Mouse (Mus musculus) layer of hippocampus, postnatal 36 days (tissue): ENCODE results near the gene Col3a1. TPM values are rescaled to one million over a fixed set of nuclear protein-coding genes. Genes with fewer than 3 reads are reported as not detected.

ENCODE experiments used
- DNase-seq, 2 experiments: peaks; one replicate each; pipeline ENCODE4 v3.0.0; 2022
- total RNA-seq, 2 experiments: library from RNA; stranded (reverse); gene quantifications; 2 replicates each; pipeline ENCODE4 v1.2.3; 2021

Col3a1 gene
- total RNA-seq = 10 to 100 TPM in 1 of 2 experiments, 1 to 10 TPM in 1; 5.5 to 11.0 TPM

GRCm38 (mm10) chr1:45311388-45311787 lies at the start of gene Col3a1:
TSS of gene Col3a1 (plus strand) at chr1:45311538.
- DNase-seq = no peak

GRCm38 (mm10) chr1:45269421-45269820 lies 41.9 kb upstream of the Col3a1 start:
- no peak for DNase-seq

- DNase-seq = no peak
Observed at GRCm38 (mm10) chr1:45276006-45276539, 35.3 kb upstream of the Col3a1 start.

GRCm38 (mm10) chr1:45287954-45288353 lies 23.4 kb upstream of the Col3a1 start:
- no peak for DNase-seq

- DNase-seq = no peak
Observed at GRCm38 (mm10) chr1:45290037-45290436, 21.3 kb upstream of the Col3a1 start.

GRCm38 (mm10) chr1:45299394-45300119 lies 11.8 kb upstream of the Col3a1 start:
- no peak for DNase-seq

GRCm38 (mm10) chr1:45304273-45304672 lies 7.1 kb upstream of the Col3a1 start:
- DNase-seq = no peak

GRCm38 (mm10) chr1:45309015-45309414 lies 2.3 kb upstream of the Col3a1 start:
- no peak for DNase-seq

GRCm38 (mm10) chr1:45311962-45312361 lies 624 bp downstream of the Col3a1 start:
- DNase-seq = no peak

- no peak for DNase-seq
Observed at GRCm38 (mm10) chr1:45312870-45313269, 1.5 kb downstream of the Col3a1 start.

- no peak for DNase-seq
Observed at GRCm38 (mm10) chr1:45313696-45314295, 2.5 kb downstream of the Col3a1 start.

- no peak for DNase-seq
Observed at GRCm38 (mm10) chr1:45315767-45316528, 4.6 kb downstream of the Col3a1 start.

- DNase-seq = no peak
Observed at GRCm38 (mm10) chr1:45318241-45318640, 6.9 kb downstream of the Col3a1 start.

GRCm38 (mm10) chr1:45320861-45321260 lies 9.5 kb downstream of the Col3a1 start:
- no peak for DNase-seq

- DNase-seq = no peak
Observed at GRCm38 (mm10) chr1:45329149-45329548, 17.8 kb downstream of the Col3a1 start.

GRCm38 (mm10) chr1:45355944-45356343 lies 44.6 kb downstream of the Col3a1 start:
- DNase-seq = no peak

GRCm38 (mm10) chr1:45358020-45358419 lies 46.7 kb downstream of the Col3a1 start:
- no peak for DNase-seq

GRCm38 (mm10) chr1:45359147-45359546 lies 47.8 kb downstream of the Col3a1 start:
- DNase-seq = no peak

GRCm38 (mm10) chr1:45359673-45360072 lies 48.3 kb downstream of the Col3a1 start:
- no peak for DNase-seq

- DNase-seq = no peak
Observed at GRCm38 (mm10) chr1:45363274-45363673, 51.9 kb downstream of the Col3a1 start.

GRCm38 (mm10) chr1:45365427-45365826 lies 54.1 kb downstream of the Col3a1 start:
- DNase-seq = no peak

- DNase-seq = no peak
Observed at GRCm38 (mm10) chr1:45379992-45380690, 68.8 kb downstream of the Col3a1 start.
